Mouse (Mus musculus) stomach, postnatal 0 days (tissue): ENCODE data around the gene Arhgdib.

Experiments used
- CTCF ChIP-seq: IDR thresholded peaks from 2 replicates; pipeline ENCODE4 v1.5.1; 2016; ENCODE audit warnings: antibody characterized with exemption, low read depth, mild to moderate bottlenecking, moderate library complexity
- EP300 ChIP-seq: optimal IDR thresholded peaks from 2 replicates; pipeline ENCODE3; 2016; ENCODE audit warnings: antibody characterized with exemption

DNA sequence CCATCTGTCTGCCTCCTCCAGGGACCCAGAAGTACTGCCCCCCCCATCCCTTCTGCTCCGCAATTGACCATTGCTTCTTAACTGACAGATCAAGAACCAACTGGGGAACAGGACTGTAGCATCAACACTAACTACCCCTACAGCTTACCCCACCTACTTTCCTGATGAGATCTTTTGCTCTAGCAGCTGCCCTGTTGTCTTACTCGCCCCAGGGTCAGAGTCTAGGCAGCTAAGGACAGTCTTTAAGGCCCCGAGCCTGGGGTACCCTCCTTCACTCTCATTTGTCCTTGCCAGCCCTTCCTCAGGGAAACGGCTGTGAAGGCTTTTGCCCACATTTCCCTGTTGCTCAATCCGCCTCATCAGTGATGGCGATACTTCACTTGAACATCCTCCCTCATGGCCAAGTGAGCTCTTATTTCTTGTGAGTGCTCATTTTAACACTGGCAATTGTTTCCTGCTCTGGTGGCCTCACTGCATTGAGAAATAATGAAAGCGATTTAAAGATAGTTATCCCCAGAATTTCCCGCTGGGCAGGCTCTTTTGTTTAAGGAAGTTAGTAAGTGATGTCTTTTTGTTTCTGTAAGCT is 37.7 kb downstream of the Arhgdib start:
- TF ChIP-seq CTCF = no peak
- TF ChIP-seq EP300 = no peak
